Mouse (Mus musculus) right cerebral cortex, adult 2 months (tissue): ENCODE data around the gene Agbl4.

Experiments used
- DNase-seq, 2 experiments: peaks; one replicate each; pipeline ENCODE4 v3.0.0; 2021 to 2022; ENCODE audit warnings: low spot score in 2 of 2

Agbl4 gene

GRCm38 (mm10) chr4:111495949-111496348, 1098.5 kb downstream of the Agbl4 start:
- peak; percentile 86 to 89 for DNase-seq

GRCm38 (mm10) chr4:111498751-111499150, 1101.3 kb downstream of the Agbl4 start:
- DNase-seq = peak; percentile 83 to 85

- no peak for DNase-seq
These were observed 1104.0 kb downstream of the Agbl4 start for GRCm38 (mm10) chr4:111501441-111501840.

GRCm38 (mm10) chr4:111502965-111503727, 1105.7 kb downstream of the Agbl4 start:
- no peak for DNase-seq

- DNase-seq = no peak
These were observed 1107.5 kb downstream of the Agbl4 start for GRCm38 (mm10) chr4:111504952-111505351.

GRCm38 (mm10) chr4:111510129-111510528, 1112.7 kb downstream of the Agbl4 start:
- DNase-seq = no peak

GRCm38 (mm10) chr4:111513921-111514320, 1116.5 kb downstream of the Agbl4 start:
- no peak for DNase-seq

- DNase-seq = no peak
These were observed 1118.7 kb downstream of the Agbl4 start for GRCm38 (mm10) chr4:111516136-111516535.

- DNase-seq = no peak
These were observed 1119.8 kb downstream of the Agbl4 start for GRCm38 (mm10) chr4:111517063-111517792.

GRCm38 (mm10) chr4:111518191-111518590, 1120.7 kb downstream of the Agbl4 start:
- no peak for DNase-seq

GRCm38 (mm10) chr4:111519267-111519666, 1121.8 kb downstream of the Agbl4 start:
- no peak for DNase-seq

- DNase-seq = no peak
These were observed 1122.5 kb downstream of the Agbl4 start for GRCm38 (mm10) chr4:111520006-111520405.

- no peak for DNase-seq
These were observed 1125.5 kb downstream of the Agbl4 start for GRCm38 (mm10) chr4:111522974-111523373.

GRCm38 (mm10) chr4:111528961-111529360, 1131.5 kb downstream of the Agbl4 start:
- no peak for DNase-seq

- no peak for DNase-seq
These were observed 1132.5 kb downstream of the Agbl4 start for GRCm38 (mm10) chr4:111529996-111530395.

GRCm38 (mm10) chr4:111530537-111530936, 1133.1 kb downstream of the Agbl4 start:
- DNase-seq = no peak

GRCm38 (mm10) chr4:111544684-111545083, 1147.2 kb downstream of the Agbl4 start:
- DNase-seq = no peak

- no peak for DNase-seq
These were observed 1148.5 kb downstream of the Agbl4 start for GRCm38 (mm10) chr4:111546009-111546408.

- DNase-seq = no peak
These were observed 1158.0 kb downstream of the Agbl4 start for GRCm38 (mm10) chr4:111555426-111555825.

GRCm38 (mm10) chr4:111577087-111577773, 1179.8 kb downstream of the Agbl4 start:
- peak; percentile 15 to 20 for DNase-seq

GRCm38 (mm10) chr4:111579115-111579862, 1181.8 kb downstream of the Agbl4 start:
- DNase-seq = no peak

GRCm38 (mm10) chr4:111579863-111580224, 1182.4 kb downstream of the Agbl4 start:
- peak; percentile 14 to 35 for DNase-seq
